Mouse (Mus musculus) brain, embryonic 14.5 days (tissue): Measurements from ENCODE around the gene Fhdc1.

ENCODE experiments used
- CTCF ChIP-seq: fragments of 200-500 bp; IDR thresholded peaks from 2 replicates; pipeline ENCODE4 v1.5.1; 2012; ENCODE audit warnings: inconsistent platforms, mild to moderate bottlenecking, moderate library complexity, borderline replicate concordance; ENCODE audit not compliant: insufficient read depth, insufficient read length; ENCODE audit errors: extremely low read depth
- POLR2A ChIP-seq: fragments of 200-500 bp; IDR thresholded peaks from 2 replicates; pipeline ENCODE4 v1.6.1; 2012; ENCODE audit warnings: mild to moderate bottlenecking, inconsistent platforms, borderline replicate concordance; ENCODE audit not compliant: poor library complexity, insufficient read depth, insufficient read length, severe bottlenecking; ENCODE audit errors: extremely low read depth

DNA sequence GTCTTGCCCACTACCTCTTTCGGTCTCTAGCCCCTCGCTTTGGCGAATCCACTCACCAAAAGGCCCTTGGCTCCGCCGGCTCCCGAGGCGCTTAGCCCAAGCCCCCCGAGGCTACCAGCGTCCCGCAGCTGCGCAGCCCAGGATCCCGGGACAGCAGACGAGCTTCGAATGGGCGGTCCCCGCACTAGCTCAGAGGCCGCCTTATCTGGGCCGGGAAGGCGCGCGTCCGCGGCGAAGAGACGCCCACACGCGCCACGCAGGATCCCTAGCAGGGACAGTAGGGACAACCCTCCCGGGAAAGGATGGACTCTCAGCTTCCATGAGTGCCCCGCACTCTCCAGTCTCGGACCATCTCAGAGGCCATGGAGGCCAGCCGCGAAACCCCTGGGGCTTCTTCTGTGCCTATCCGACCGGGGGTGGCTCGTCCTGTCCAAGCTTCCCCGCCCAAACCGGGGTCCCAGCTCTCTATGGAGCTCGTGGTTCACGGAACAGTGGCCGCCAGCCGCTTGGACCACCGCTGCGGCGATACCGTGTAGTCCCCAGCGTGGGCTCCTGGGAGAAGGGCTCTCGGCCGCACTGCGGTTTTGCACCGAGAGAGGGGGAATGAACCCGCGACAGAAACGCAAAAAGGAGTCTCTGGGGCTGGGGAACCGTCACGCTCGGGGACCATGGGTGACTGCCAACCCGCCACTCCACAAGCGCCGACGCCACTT is 780 bp downstream of the Fhdc1 start:
- no peak for TF ChIP-seq CTCF
- no peak for TF ChIP-seq POLR2A
